Mouse (Mus musculus) ES-E14 (cell line): ENCODE data around the gene Ctsk.

ENCODE experiments used
- CHD2 ChIP-seq: IDR thresholded peaks from 2 replicates; pipeline ENCODE4 v1.6.1; 2014; ENCODE audit warnings: mild to moderate bottlenecking, low read depth, low read length, inconsistent platforms
- HCFC1 ChIP-seq: IDR thresholded peaks from 2 replicates; pipeline ENCODE4 v1.6.1; 2012; ENCODE audit warnings: low read length, inconsistent platforms, borderline replicate concordance; ENCODE audit not compliant: insufficient read depth
- ZC3H11A ChIP-seq: IDR thresholded peaks from 2 replicates; pipeline ENCODE4 v1.6.1; 2012; ENCODE audit warnings: low read depth, mild to moderate bottlenecking, inconsistent platforms, low read length, borderline replicate concordance
- ZNF384 ChIP-seq: IDR thresholded peaks from 2 replicates; pipeline ENCODE4 v1.6.1; 2012; ENCODE audit warnings: low read depth, low read length, inconsistent platforms

- TF ChIP-seq ZC3H11A (no peak), CHD2 (no peak), HCFC1 (no peak), ZNF384 (no peak)
Observed at GRCm38 (mm10) chr3:95518891-95519290, 19.8 kb downstream of the Ctsk start.
